Mouse (Mus musculus): ENCODE data around the gene Mup9. TPM values are rescaled to one million over a fixed set of nuclear protein-coding genes. Genes with fewer than 3 reads are reported as not detected.

The Mup9 gene
- not detected for polyA plus RNA-seq (2014; fragmentation: Illumina TruSeq; extraction: RNeasy Lipid Tissue Mini Kit (QIAGEN cat#74804); ENCODE audit: low read depth, low replicate concordance)

DNA sequence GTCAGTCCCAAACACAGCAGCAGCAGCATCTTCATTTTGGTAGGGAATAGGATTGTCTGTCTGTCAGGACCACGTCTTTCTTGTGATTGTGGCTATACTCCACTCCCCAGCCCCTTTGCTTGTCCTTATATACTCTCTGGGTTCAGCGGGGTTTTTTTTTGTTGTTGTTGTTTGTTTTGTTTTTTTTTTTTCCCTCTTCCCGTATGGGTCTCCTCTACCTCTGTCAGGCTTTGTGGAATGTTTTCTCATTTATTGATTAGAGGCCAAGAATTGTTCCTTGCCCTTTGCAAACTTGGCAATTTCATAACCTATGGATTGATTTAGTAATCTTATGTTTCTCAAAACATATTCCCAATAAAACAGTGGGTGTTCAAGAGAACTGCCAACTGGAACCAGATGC is at the start of gene Mup9:
Gene Mup9, minus strand, starts transcription at position 101 of the 400 bp plus-strand sequence.

Other genes with a start within 250 kb of the Mup9 start
- not detected for gene Mup8, start 199.4 kb downstream of the Mup9 start, polyA plus RNA-seq (2014; fragmentation: Illumina TruSeq; extraction: RNeasy Lipid Tissue Mini Kit (QIAGEN cat#74804); ENCODE audit: low read depth, low replicate concordance)
- gene Mup1, start 80.0 kb upstream of the Mup9 start, polyA plus RNA-seq (2014; fragmentation: Illumina TruSeq; extraction: RNeasy Lipid Tissue Mini Kit (QIAGEN cat#74804); ENCODE audit: low read depth, low replicate concordance): not detected
- gene Mup10, start 160.2 kb upstream of the Mup9 start, polyA plus RNA-seq (2014; fragmentation: Illumina TruSeq; extraction: RNeasy Lipid Tissue Mini Kit (QIAGEN cat#74804); ENCODE audit: low read depth, low replicate concordance): not detected
- not detected for gene Mup11, start 240.5 kb upstream of the Mup9 start, polyA plus RNA-seq (2014; fragmentation: Illumina TruSeq; extraction: RNeasy Lipid Tissue Mini Kit (QIAGEN cat#74804); ENCODE audit: low read depth, low replicate concordance)

All from adipose tissue, adult 10 weeks (tissue).